Mouse (Mus musculus) kidney, embryonic 14.5 days (tissue): ENCODE results near the gene Gm3238. TPM values are rescaled to one million over a fixed set of nuclear protein-coding genes. Genes with fewer than 3 reads are reported as not detected.
"Not testable (repeated sequence)": the region's sequence is repeated elsewhere in the genome, so short reads cannot be mapped to it uniquely, and the experiment has no call there.

Experiments
- ATAC-seq: fragments of 200-750 bp; cut with Nextera tagmentation; 2 replicates; pipeline ENCODE4 v1.8.0; 2017; ENCODE audit warnings: moderate number of reproducible peaks, mild to moderate bottlenecking, moderate TSS enrichment, moderate library complexity; ENCODE audit not compliant: low FRiP score, low TSS enrichment
- H3K27ac ChIP-seq: fragments of 300-500 bp; sonication (generic); 2 replicates; pipeline ENCODE4 v1.5.1; 2014; ENCODE audit warnings: low read depth, mild to moderate bottlenecking, low read length, moderate library complexity, mixed read lengths
- H3K27me3 ChIP-seq: fragments of 300-500 bp; sonication (generic); 2 replicates; pipeline ENCODE4 v1.6.1; 2014; ENCODE audit warnings: mild to moderate bottlenecking, low read length; ENCODE audit not compliant: control insufficient read depth, insufficient read depth
- H3K36me3 ChIP-seq: fragments of 300-500 bp; sonication (generic); 2 replicates; pipeline ENCODE4 v1.6.1; 2014; ENCODE audit warnings: low read length, mixed read lengths; ENCODE audit not compliant: control insufficient read depth, insufficient read depth
- H3K4me1 ChIP-seq: fragments of 300-500 bp; sonication (generic); 2 replicates; pipeline ENCODE4 v1.6.1; 2014; ENCODE audit warnings: low read length, mixed read lengths; ENCODE audit not compliant: control insufficient read depth, insufficient read depth
- H3K4me2 ChIP-seq: fragments of 300-500 bp; sonication (generic); replicated peaks from 2 replicates; pipeline ENCODE4 v1.6.1; 2014; ENCODE audit warnings: low read depth, mild to moderate bottlenecking, low read length
- H3K4me3 ChIP-seq: fragments of 300-500 bp; sonication (generic); 2 replicates; pipeline ENCODE4 v1.5.1; 2014; ENCODE audit warnings: mild to moderate bottlenecking, low read length
- H3K9ac ChIP-seq: fragments of 300-500 bp; sonication (generic); 2 replicates; pipeline ENCODE4 v1.6.1; 2014; ENCODE audit warnings: low read depth, mild to moderate bottlenecking, low read length, moderate library complexity
- H3K9me3 ChIP-seq: fragments of 300-500 bp; sonication (generic); 2 replicates; pipeline ENCODE4 v1.6.1; 2016; ENCODE audit warnings: low read length; ENCODE audit not compliant: control insufficient read depth
- WGBS: fragments of 180-500 bp; shearing (Covaris S2); extraction: QIAGEN DNeasy Blood & Tissue Kit; methylation state at CpG from one replicate; pipeline ENCODE4 v1.1.7; 2014; 5-methylcytosine and 5-hydroxymethylcytosine counted together
- polyA plus RNA-seq: library from polyadenylated mRNA; unstranded; fragments of >200 nt; fragmentation: Nextera tagmentation; extraction: Ambion mirVana; gene quantifications from 2 replicates; pipeline ENCODE4 v1.2.1, GENCODE M21; 2014

Gene Gm3238
- polyA plus RNA-seq, 1 experiment from 2014 or later, result not detected

- no peaks in the 10 kb centered on the region for H3K36me3 ChIP-seq
- no peak overlapping the region for H3K27ac ChIP-seq
- no peak for ATAC-seq
- no peaks in the 10 kb centered on the region for H3K27me3 ChIP-seq
- H3K9ac ChIP-seq, result no peak overlapping the region
- H3K9me3 ChIP-seq, result no peaks in the 10 kb centered on the region
- H3K4me1 ChIP-seq, result no peaks in the 10 kb centered on the region
- H3K4me3 ChIP-seq, result no peak overlapping the region
- H3K4me2 ChIP-seq, result no peak overlapping the region
- WGBS, result 16% methylated on average over 3 of the region's 3 CpGs
Observed at GRCm38 (mm10) chr10:77797677-77798076, 26.6 kb upstream of the Gm3238 start.

GRCm38 (mm10) chr10:77794976-77795375 lies 23.9 kb upstream of the Gm3238 start, which contains the start of gene Gm9639:
Gm9639 (minus strand) TSS chr10:77795076.
- no peaks in the 10 kb centered on the region for H3K36me3 ChIP-seq
- 37% methylated on average over 2 of the region's 2 CpGs for WGBS
- no peak for ATAC-seq
- H3K27ac ChIP-seq, result no peak within 1 kb of the TSS
- no peak within 1 kb of the TSS for H3K9ac ChIP-seq
- H3K4me3 ChIP-seq, result no peak within 1 kb of the TSS
- no peaks in the 10 kb centered on the region for H3K4me1 ChIP-seq
- H3K27me3 ChIP-seq, result no peaks in the 10 kb centered on the region
- H3K4me2 ChIP-seq, result no peak within 1 kb of the TSS
- no peaks in the 10 kb centered on the region for H3K9me3 ChIP-seq

DNA sequence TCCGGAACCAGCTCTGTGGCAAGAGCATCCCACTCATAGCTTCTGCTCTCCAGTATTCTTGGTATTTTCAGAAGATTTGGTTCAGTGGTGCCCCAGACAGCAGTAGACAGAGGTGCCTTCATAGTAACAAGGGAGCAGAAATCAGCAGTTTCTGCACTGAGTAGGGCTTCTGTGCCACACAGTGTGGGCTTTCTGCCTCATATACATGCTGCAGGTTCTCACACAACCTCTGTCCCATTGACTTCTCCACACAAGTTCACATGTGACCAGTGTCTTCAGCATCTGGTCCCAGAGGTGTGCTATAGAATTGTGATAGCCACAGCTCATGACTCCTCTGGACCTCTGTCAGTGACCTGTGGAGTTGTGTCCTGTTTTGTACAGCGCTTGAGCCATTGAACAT lies 17.5 kb upstream of the Gm3238 start:
- no peak overlapping the region for H3K9ac ChIP-seq
- no peaks in the 10 kb centered on the region for H3K9me3 ChIP-seq
- H3K4me3 ChIP-seq, result no peak overlapping the region
- no peaks in the 10 kb centered on the region for H3K27me3 ChIP-seq
- no peaks in the 10 kb centered on the region for H3K4me1 ChIP-seq
- ATAC-seq, result no peak
- H3K27ac ChIP-seq, result no peak overlapping the region
- 62% methylated on average over 2 of the region's 2 CpGs for WGBS
- no peak overlapping the region for H3K4me2 ChIP-seq
- no peaks in the 10 kb centered on the region for H3K36me3 ChIP-seq

DNA sequence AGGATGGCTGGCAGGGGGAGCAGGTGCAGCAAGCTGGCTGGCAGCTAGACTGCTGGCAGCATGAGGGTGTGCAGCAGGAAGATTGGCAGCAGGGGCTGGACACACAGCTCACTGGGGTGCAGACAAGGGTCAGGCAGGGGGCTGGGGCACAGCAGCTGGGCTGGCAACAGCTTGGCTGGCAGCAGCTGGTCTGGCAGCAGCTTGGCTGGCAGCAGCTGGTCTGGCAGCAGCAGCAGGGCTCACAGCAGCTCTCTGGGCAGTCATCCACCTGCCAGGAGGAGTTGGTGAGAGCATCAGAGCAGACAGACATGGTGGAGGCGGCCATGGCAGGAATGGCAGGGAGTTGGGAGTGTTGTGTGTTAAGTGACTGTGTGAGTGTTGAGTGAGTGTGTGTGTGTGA lies 16.8 kb upstream of the Gm3238 start, which contains the start of gene Gm7137:
Gene Gm7137, minus strand, starts transcription at position 325 of the 400 bp plus-strand sequence.
- not testable (repeated sequence) for ATAC-seq, H3K4me2 ChIP-seq, H3K9ac ChIP-seq, H3K27ac ChIP-seq, H3K9me3 ChIP-seq, H3K36me3 ChIP-seq, H3K4me3 ChIP-seq, H3K4me1 ChIP-seq, H3K27me3 ChIP-seq
- 83% methylated on average over 1 of the region's 1 CpGs for WGBS

DNA sequence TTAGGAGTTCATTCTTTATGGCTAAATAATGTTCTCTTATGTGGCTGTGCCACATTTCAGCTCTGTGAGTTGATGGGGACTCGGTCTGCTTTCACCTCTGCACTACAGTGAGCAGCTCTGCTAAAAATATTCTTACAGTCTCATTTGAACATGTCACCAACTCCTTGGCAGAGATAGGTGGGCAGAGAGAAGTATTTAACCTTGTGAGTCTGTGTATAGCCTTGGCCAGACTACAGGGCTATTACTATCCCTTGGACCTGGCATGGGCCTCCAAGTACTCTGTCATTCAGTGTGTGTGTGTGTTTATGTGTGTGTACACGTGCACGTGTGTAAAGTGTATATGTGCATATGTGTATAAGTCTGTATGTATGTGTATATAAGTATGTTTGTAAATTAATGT lies 12.3 kb upstream of the Gm3238 start:
- H3K9ac ChIP-seq, H3K36me3 ChIP-seq, H3K27ac ChIP-seq, H3K4me2 ChIP-seq, ATAC-seq, H3K9me3 ChIP-seq, H3K4me1 ChIP-seq, H3K4me3 ChIP-seq, H3K27me3 ChIP-seq: not testable (repeated sequence)
- WGBS, result 73% methylated on average over 1 of the region's 3 CpGs

DNA sequence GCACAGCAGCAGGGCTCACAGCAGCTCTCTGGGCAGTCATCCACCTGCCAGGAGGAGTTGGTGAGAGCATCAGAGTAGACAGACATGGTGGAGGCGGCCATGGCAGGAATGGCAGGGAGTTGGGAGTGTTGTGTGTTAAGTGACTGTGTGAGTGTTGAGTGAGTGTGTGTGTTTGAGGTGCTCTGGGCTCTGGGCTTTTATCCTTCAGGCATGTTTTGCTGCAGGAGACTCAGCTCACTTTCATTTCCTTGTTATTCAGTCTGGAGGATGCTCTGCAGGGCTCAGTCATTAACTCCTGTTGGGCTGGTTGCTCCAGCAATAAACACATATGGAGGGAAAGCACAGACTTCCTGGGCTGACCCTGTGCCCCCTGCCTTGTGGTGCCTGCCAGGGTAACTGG lies 11.3 kb upstream of the Gm3238 start, which contains the start of gene Gm3250:
Gene Gm3250, minus strand, starts transcription at position 101 of the 400 bp plus-strand sequence.
- H3K4me2 ChIP-seq, H3K9ac ChIP-seq, H3K27ac ChIP-seq, ATAC-seq, H3K27me3 ChIP-seq, H3K9me3 ChIP-seq, H3K36me3 ChIP-seq, H3K4me3 ChIP-seq, H3K4me1 ChIP-seq: not testable (repeated sequence)
- WGBS, result no CpG with 5 or more reads among the region's 1 CpGs

DNA sequence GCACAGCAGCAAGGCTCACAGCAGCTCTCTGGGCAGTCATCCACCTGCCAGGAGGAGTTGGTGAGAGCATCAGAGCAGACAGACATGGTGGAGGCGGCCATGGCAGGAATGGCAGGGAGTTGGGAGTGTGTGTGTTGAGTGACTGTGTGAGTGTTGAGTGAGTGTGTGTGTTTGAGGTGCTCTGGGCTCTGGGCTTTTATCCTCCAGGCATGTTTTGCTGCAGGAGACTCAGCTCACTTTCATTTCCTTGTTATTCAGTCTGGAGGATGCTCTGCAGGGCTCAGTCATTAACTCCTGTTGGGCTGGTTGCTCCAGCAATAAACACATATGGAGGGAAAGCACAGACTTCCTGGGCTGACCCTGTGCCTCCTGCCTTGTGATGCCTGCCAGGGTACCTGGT lies 5.7 kb upstream of the Gm3238 start, which contains the start of gene Gm7138:
Gene Gm7138, minus strand, starts transcription at position 101 of the 400 bp plus-strand sequence.
- not testable (repeated sequence) for ATAC-seq, H3K9ac ChIP-seq, H3K9me3 ChIP-seq, H3K4me2 ChIP-seq, H3K4me1 ChIP-seq, H3K27me3 ChIP-seq, H3K27ac ChIP-seq, H3K36me3 ChIP-seq, H3K4me3 ChIP-seq
- WGBS, result 75% methylated on average over 1 of the region's 1 CpGs

GRCm38 (mm10) chr10:77772142-77772541 lies 1.0 kb upstream of the Gm3238 start:
- not testable (repeated sequence) for H3K27me3 ChIP-seq, H3K27ac ChIP-seq, H3K4me3 ChIP-seq, H3K4me1 ChIP-seq, H3K4me2 ChIP-seq, ATAC-seq, H3K9ac ChIP-seq, H3K36me3 ChIP-seq, H3K9me3 ChIP-seq
- WGBS, result 83% methylated on average over 1 of the region's 3 CpGs

DNA sequence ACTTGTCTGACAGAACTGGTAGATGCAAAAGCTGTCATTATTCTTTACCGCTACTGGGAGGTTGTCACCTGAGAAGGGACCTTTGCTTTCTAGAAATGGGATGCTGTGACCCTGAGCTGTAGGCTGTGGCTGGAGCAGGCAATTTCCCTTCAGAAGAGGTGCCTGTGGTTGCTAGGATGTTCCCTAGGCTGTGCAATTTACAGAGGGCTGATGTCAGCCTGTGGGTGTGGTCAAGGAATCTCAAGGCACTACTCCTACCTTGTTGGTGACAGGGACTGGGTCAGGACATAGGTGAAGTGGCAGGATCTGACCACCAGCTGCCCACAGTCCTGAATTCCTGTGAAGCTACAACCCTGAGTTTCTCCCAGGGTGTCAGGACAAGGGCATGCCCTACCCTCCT lies 1.4 kb downstream of the Gm3238 start:
- Histone ChIP-seq H3K36me3 (no peaks in the 10 kb centered on the region), H3K27me3 (no peaks in the 10 kb centered on the region), H3K9ac (no peak overlapping the region), H3K9me3 (no peaks in the 10 kb centered on the region), H3K27ac (no peak overlapping the region), H3K4me2 (no peak overlapping the region), H3K4me3 (no peak overlapping the region), H3K4me1 (no peaks in the 10 kb centered on the region)
- no peak for ATAC-seq
- WGBS, result 65% methylated on average over 1 of the region's 1 CpGs
